Mouse (Mus musculus) neural tube, embryonic 12.5 days (tissue): Measurements from ENCODE around the gene Cbr4. TPM values are rescaled to one million over a fixed set of nuclear protein-coding genes. Genes with fewer than 3 reads are reported as not detected.

Source experiments
- ATAC-seq: fragments of 200-750 bp; cut with Nextera tagmentation; 2 replicates; pipeline ENCODE4 v1.8.0; 2017; ENCODE audit warnings: low read depth, mild to moderate bottlenecking, moderate TSS enrichment, moderate library complexity; ENCODE audit not compliant: low FRiP score
- H3K27ac ChIP-seq: fragments of 300-500 bp; sonication (generic); 2 replicates; pipeline ENCODE4 v1.5.1; 2016
- H3K27me3 ChIP-seq: fragments of 300-500 bp; sonication (generic); replicated peaks from 2 replicates; pipeline ENCODE4 v1.6.1; 2016; ENCODE audit warnings: mild to moderate bottlenecking
- H3K36me3 ChIP-seq: fragments of 300-500 bp; sonication (generic); 2 replicates; pipeline ENCODE4 v1.6.1; 2016; ENCODE audit warnings: mild to moderate bottlenecking
- H3K4me1 ChIP-seq: fragments of 300-500 bp; sonication (generic); 2 replicates; pipeline ENCODE4 v1.6.1; 2016
- H3K4me2 ChIP-seq: fragments of 300-500 bp; sonication (generic); replicated peaks from 2 replicates; pipeline ENCODE4 v1.6.1; 2016; ENCODE audit warnings: mild to moderate bottlenecking
- H3K4me3 ChIP-seq: fragments of 300-500 bp; sonication (generic); 2 replicates; pipeline ENCODE4 v1.5.1; 2016
- H3K9ac ChIP-seq: fragments of 300-500 bp; sonication (generic); 2 replicates; pipeline ENCODE4 v1.6.1; 2016; ENCODE audit warnings: mild to moderate bottlenecking
- H3K9me3 ChIP-seq: fragments of 300-500 bp; sonication (generic); 2 replicates; pipeline ENCODE4 v1.6.1; 2016; ENCODE audit warnings: mild to moderate bottlenecking
- WGBS: fragments of 180-500 bp; shearing (Covaris S2); methylation state at CpG from one replicate; pipeline ENCODE4 v1.1.7; 2016; 5-methylcytosine and 5-hydroxymethylcytosine counted together
- polyA plus RNA-seq: library from polyadenylated mRNA; unstranded; fragments of >200 nt; fragmentation: Nextera tagmentation; extraction: Ambion mirVana; gene quantifications from 2 replicates; pipeline ENCODE4 v1.2.1, GENCODE M21; 2016

Cbr4 gene
- polyA plus RNA-seq, 1 experiment from 2014 or later = 28.8 TPM

- Histone ChIP-seq H3K4me1 (no peaks in the 10 kb centered on the region), H3K9me3 (no peaks in the 10 kb centered on the region), H3K4me3 (no peak overlapping the region), H3K36me3 (peaks cover 25% of the 10 kb centered on the region; the same call in 1 of the 2 replicates), H3K27ac (no peak overlapping the region), H3K27me3 (no peaks in the 10 kb centered on the region), H3K9ac (no peak overlapping the region), H3K4me2 (no peak overlapping the region)
- 70% methylated on average over 22 of the region's 22 CpGs for WGBS
- ATAC-seq = no peak
Observed at GRCm38 (mm10) chr8:61531944-61532795, 44.6 kb downstream of the Cbr4 start.

- Histone ChIP-seq H3K27me3 (no peaks in the 10 kb centered on the region), H3K4me1 (no peaks in the 10 kb centered on the region), H3K36me3 (peaks cover 23% of the 10 kb centered on the region; the same call in 1 of the 2 replicates), H3K4me3 (no peak overlapping the region), H3K27ac (no peak overlapping the region), H3K4me2 (no peak overlapping the region), H3K9ac (no peak overlapping the region), H3K9me3 (no peaks in the 10 kb centered on the region)
- no peak for ATAC-seq
- WGBS = 87% methylated on average over 5 of the region's 5 CpGs
Observed at GRCm38 (mm10) chr8:61532831-61533230, 45.3 kb downstream of the Cbr4 start.

- no peak for ATAC-seq
- 51% methylated on average over 16 of the region's 16 CpGs for WGBS
- no peak overlapping the region for H3K4me2 ChIP-seq
- peaks cover 21% of the 10 kb centered on the region for H3K36me3 ChIP-seq
- H3K4me1 ChIP-seq = no peaks in the 10 kb centered on the region
- no peaks in the 10 kb centered on the region for H3K27me3 ChIP-seq
- H3K27ac ChIP-seq = no peak overlapping the region
- H3K9me3 ChIP-seq = no peaks in the 10 kb centered on the region
- no peak overlapping the region for H3K4me3 ChIP-seq
- no peak overlapping the region for H3K9ac ChIP-seq
Observed at GRCm38 (mm10) chr8:61533356-61533926, 45.9 kb downstream of the Cbr4 start.

- no peaks in the 10 kb centered on the region for H3K9me3 ChIP-seq
- H3K4me2 ChIP-seq = no peak overlapping the region
- ATAC-seq = 0 out of 2 replicates have a peak, but pooled peaks have one; percentile 39
- no peaks in the 10 kb centered on the region for H3K27me3 ChIP-seq
- WGBS = 65% methylated on average over 11 of the region's 11 CpGs
- H3K27ac ChIP-seq = no peak overlapping the region
- H3K4me3 ChIP-seq = no peak overlapping the region
- peaks cover 14% of the 10 kb centered on the region for H3K36me3 ChIP-seq
- no peaks in the 10 kb centered on the region for H3K4me1 ChIP-seq
- H3K9ac ChIP-seq = no peak overlapping the region
Observed at GRCm38 (mm10) chr8:61535472-61535871, 47.9 kb downstream of the Cbr4 start.

GRCm38 (mm10) chr8:61537471-61537870, 49.9 kb downstream of the Cbr4 start:
- no peak for ATAC-seq
- 89% methylated on average over 5 of the region's 5 CpGs for WGBS

GRCm38 (mm10) chr8:61539828-61540500, 52.4 kb downstream of the Cbr4 start:
- Histone ChIP-seq H3K9me3 (no peaks in the 10 kb centered on the region), H3K27ac (no peak overlapping the region), H3K9ac (no peak overlapping the region), H3K27me3 (no peaks in the 10 kb centered on the region), H3K4me2 (no peak overlapping the region), H3K36me3 (peaks cover 12% of the 10 kb centered on the region; the same call in 1 of the 2 replicates), H3K4me3 (no peak overlapping the region), H3K4me1 (no peaks in the 10 kb centered on the region)
- ATAC-seq = peak; percentile 52
- 51% methylated on average over 7 of the region's 7 CpGs for WGBS

More at GRCm38 (mm10) chr8:61537471-61537870, 49.9 kb downstream of the Cbr4 start:
- Histone ChIP-seq H3K36me3 (peaks cover 14% of the 10 kb centered on the region), H3K9ac (no peak overlapping the region), H3K4me2 (no peak overlapping the region), H3K27ac (no peak overlapping the region), H3K4me3 (no peak overlapping the region), H3K27me3 (no peaks in the 10 kb centered on the region), H3K9me3 (no peaks in the 10 kb centered on the region), H3K4me1 (no peaks in the 10 kb centered on the region)

GRCm38 (mm10) chr8:61549585-61549984, 62.1 kb downstream of the Cbr4 start:
- Histone ChIP-seq H3K27ac (no peak overlapping the region), H3K4me3 (no peak overlapping the region), H3K27me3 (0 out of 2 replicates have a peak, but pooled peaks cover 3% of the 10 kb centered on the region), H3K36me3 (peaks cover 24% of the 10 kb centered on the region), H3K4me1 (no peaks in the 10 kb centered on the region), H3K4me2 (peak overlapping the region; percentile 25; the same call in 1 of the 2 replicates), H3K9me3 (peaks cover 13% of the 10 kb centered on the region), H3K9ac (no peak overlapping the region)
- 69% methylated on average over 41 of the region's 41 CpGs for WGBS
- ATAC-seq = no peak

- peaks cover 13% of the 10 kb centered on the region for H3K9me3 ChIP-seq
- no peak for ATAC-seq
- H3K27me3 ChIP-seq = 0 out of 2 replicates have a peak, but pooled peaks cover 3% of the 10 kb centered on the region
- H3K4me3 ChIP-seq = no peak overlapping the region
- peaks cover 24% of the 10 kb centered on the region for H3K36me3 ChIP-seq
- H3K4me2 ChIP-seq = peak overlapping the region; percentile 25; the same call in 1 of the 2 replicates
- no peak overlapping the region for H3K9ac ChIP-seq
- no peak overlapping the region for H3K27ac ChIP-seq
- WGBS = 45% methylated on average over 27 of the region's 27 CpGs
- no peaks in the 10 kb centered on the region for H3K4me1 ChIP-seq
Observed at GRCm38 (mm10) chr8:61550006-61550748, 62.6 kb downstream of the Cbr4 start.

- H3K4me3 ChIP-seq = no peak overlapping the region
- WGBS = 63% methylated on average over 6 of the region's 6 CpGs
- no peak overlapping the region for H3K9ac ChIP-seq
- no peak overlapping the region for H3K4me2 ChIP-seq
- no peak overlapping the region for H3K27ac ChIP-seq
- peaks cover 13% of the 10 kb centered on the region for H3K9me3 ChIP-seq
- H3K27me3 ChIP-seq = 0 out of 2 replicates have a peak, but pooled peaks cover 3% of the 10 kb centered on the region
- H3K36me3 ChIP-seq = peaks cover 24% of the 10 kb centered on the region
- no peaks in the 10 kb centered on the region for H3K4me1 ChIP-seq
- no peak for ATAC-seq
Observed at GRCm38 (mm10) chr8:61552221-61552620, 64.7 kb downstream of the Cbr4 start.

GRCm38 (mm10) chr8:61552755-61553402, 65.3 kb downstream of the Cbr4 start:
- ATAC-seq = no peak
- H3K4me2 ChIP-seq = no peak overlapping the region
- 83% methylated on average over 8 of the region's 8 CpGs for WGBS

GRCm38 (mm10) chr8:61555343-61555742, 67.8 kb downstream of the Cbr4 start:
- H3K27me3 ChIP-seq = no peaks in the 10 kb centered on the region
- no peak for ATAC-seq
- no peak overlapping the region for H3K9ac ChIP-seq
- no peaks in the 10 kb centered on the region for H3K4me1 ChIP-seq
- peaks cover under 1% of the 10 kb centered on the region; the same call in 1 of the 2 replicates for H3K36me3 ChIP-seq
- H3K27ac ChIP-seq = no peak overlapping the region
- no peak overlapping the region for H3K4me2 ChIP-seq
- no peak overlapping the region for H3K4me3 ChIP-seq
- 0 out of 2 replicates have a peak, but pooled peaks cover 1% of the 10 kb centered on the region for H3K9me3 ChIP-seq
- 72% methylated on average over 6 of the region's 6 CpGs for WGBS

More at GRCm38 (mm10) chr8:61552755-61553402, 65.3 kb downstream of the Cbr4 start:
- Histone ChIP-seq H3K9me3 (peaks cover 13% of the 10 kb centered on the region), H3K27ac (no peak overlapping the region), H3K4me3 (no peak overlapping the region), H3K4me1 (no peaks in the 10 kb centered on the region), H3K27me3 (0 out of 2 replicates have a peak, but pooled peaks cover 3% of the 10 kb centered on the region), H3K36me3 (peaks cover 24% of the 10 kb centered on the region), H3K9ac (no peak overlapping the region)
